10 mouse cellular contexts compared by ENCODE assay signal in the genomic region with DNA sequence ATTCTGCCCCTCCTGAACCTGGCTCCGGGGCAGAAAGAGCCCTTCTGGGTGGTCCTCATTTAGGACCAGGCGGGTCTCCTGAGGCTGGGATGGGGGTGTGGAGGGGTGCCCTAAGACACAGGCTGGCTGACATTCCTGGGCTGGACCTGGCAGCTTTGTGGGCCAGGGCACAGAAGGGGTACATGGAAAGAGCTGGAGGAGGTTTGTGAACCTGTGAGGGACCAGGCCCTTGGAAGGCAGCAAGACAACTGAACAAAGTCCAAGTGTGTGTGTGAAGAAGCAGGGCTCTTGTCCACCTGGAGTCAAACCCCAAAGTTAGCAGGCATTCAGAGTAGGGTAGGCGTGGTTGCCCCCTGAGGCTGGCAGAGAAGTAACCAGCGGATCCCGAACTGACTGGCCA. TPM values are rescaled to one million over a fixed set of nuclear protein-coding genes. Genes with fewer than 3 reads are reported as not detected.
A peak's percentile ranks its signal among the peaks of the same experiment; 100 is the strongest.
DNase-seq lines count a peak whose midpoint lies in the region; ATAC-seq and TF ChIP-seq lines count a peak whose summit lies in the region.
"Had no signal": no experiment of that assay in that cellular context is flagged by ENCODE, and none has a peak within 500 bp of the region (broad histone marks: within the 10 kb centered on the region; RNA-seq: fewer than 3 reads in every experiment).

No protein-coding gene starts in this region.

- DNase-seq in kidney, postnatal 10 days: no peak
- DNase-seq in intestine, embryonic 14.5 days (ENCODE audit: low spot score): no peak
- no peak for DNase-seq in gastrocnemius, postnatal 4 days (ENCODE audit: low spot score in 2 of 2)
- no peak for DNase-seq in left cerebral cortex, adult 8-10 months (ENCODE audit: low spot score in 2 of 2)
- DNase-seq: cerebellum, adult 9-10 months had no signal

- H3K9ac ChIP-seq in kidney, embryonic 16.5 days (replicated peaks; ENCODE audit: low read length): peak overlapping the region; percentile 87
- H3K9ac ChIP-seq in intestine, embryonic 14.5 days (ENCODE audit: low read length): peak overlapping the region; percentile 86
- H3K9ac ChIP-seq in neural tube, embryonic 13.5 days: peak overlapping the region; percentile 97

- peak overlapping the region; percentile 66 for H3K4me3 ChIP-seq in kidney, embryonic 16.5 days (ENCODE audit: low read length)
- H3K4me3 ChIP-seq in embryonic fibroblast, embryonic 13.5 days (ENCODE audit: insufficient read depth, low read length): peak overlapping the region; percentile 68
- peak overlapping the region; percentile 71 for H3K4me3 ChIP-seq in intestine, embryonic 14.5 days (ENCODE audit: low read depth, low read length)
- H3K4me3 ChIP-seq in neural tube, embryonic 13.5 days: peak overlapping the region; percentile 71

- peaks cover 6% of the 10 kb centered on the region; the same call in 1 of the 2 replicates for H3K27me3 ChIP-seq in kidney, embryonic 16.5 days (ENCODE audit: insufficient read depth, low read length)
- peaks cover 7% of the 10 kb centered on the region; the same call in 1 of the 2 replicates for H3K27me3 ChIP-seq in intestine, embryonic 14.5 days (replicated peaks; ENCODE audit: control insufficient read depth, insufficient read depth, low read length)
- no peaks in the 10 kb centered on the region for H3K27me3 ChIP-seq in neural tube, embryonic 13.5 days

- ATAC-seq in kidney, embryonic 16.5 days (ENCODE audit: low FRiP score, low TSS enrichment): 0 out of 2 replicates have a peak, but pooled peaks have one; percentile 1
- 0 out of 2 replicates have a peak, but pooled peaks have one; percentile 9 for ATAC-seq in intestine, embryonic 14.5 days (replicated peaks; ENCODE audit: low FRiP score, low TSS enrichment, low read depth)
- peak; percentile 29 for ATAC-seq in neural tube, embryonic 13.5 days (ENCODE audit: low read depth)
- ATAC-seq in monocyte, adult 5-6 weeks (replicated peaks; ENCODE audit: insufficient number of reproducible peaks, low FRiP score, low TSS enrichment, poor library complexity, severe bottlenecking): no peak
- ATAC-seq: Patski had no signal

- 36% methylated on average over 5 of the region's 5 CpGs for WGBS in kidney, embryonic 16.5 days
- 33% methylated on average over 5 of the region's 5 CpGs for WGBS in intestine, embryonic 14.5 days
- 24% methylated on average over 5 of the region's 5 CpGs for WGBS in neural tube, embryonic 13.5 days

- peaks cover 7% of the 10 kb centered on the region for H3K4me1 ChIP-seq in kidney, embryonic 16.5 days (ENCODE audit: insufficient read depth, low read length)
- H3K4me1 ChIP-seq in embryonic fibroblast, embryonic 13.5 days (ENCODE audit: control insufficient read depth, insufficient read depth, low read length): no peaks in the 10 kb centered on the region
- H3K4me1 ChIP-seq in intestine, embryonic 14.5 days (replicated peaks; ENCODE audit: control insufficient read depth, insufficient read depth, low read length): peaks cover 21% of the 10 kb centered on the region
- H3K4me1 ChIP-seq in neural tube, embryonic 13.5 days (replicated peaks): peaks cover 44% of the 10 kb centered on the region

- H3K36me3 ChIP-seq in kidney, embryonic 16.5 days (ENCODE audit: insufficient read depth, low read length): no peaks in the 10 kb centered on the region
- H3K36me3 ChIP-seq in intestine, embryonic 14.5 days (ENCODE audit: control insufficient read depth, insufficient read depth, low read length): no peaks in the 10 kb centered on the region
- no peaks in the 10 kb centered on the region for H3K36me3 ChIP-seq in neural tube, embryonic 13.5 days

- no peaks in the 10 kb centered on the region for H3K9me3 ChIP-seq in kidney, embryonic 16.5 days (ENCODE audit: low read length)
- H3K9me3 ChIP-seq in intestine, embryonic 14.5 days (ENCODE audit: control insufficient read depth, low read length): no peaks in the 10 kb centered on the region
- no peaks in the 10 kb centered on the region for H3K9me3 ChIP-seq in neural tube, embryonic 13.5 days

- H3K27ac ChIP-seq in kidney, embryonic 16.5 days (ENCODE audit: low read length): peak overlapping the region; percentile 94
- H3K27ac ChIP-seq in embryonic fibroblast, embryonic 13.5 days (ENCODE audit: insufficient read depth, low read length): no peak overlapping the region
- H3K27ac ChIP-seq in intestine, embryonic 14.5 days (ENCODE audit: low read depth): peak overlapping the region; percentile 94
- peak overlapping the region; percentile 98 for H3K27ac ChIP-seq in neural tube, embryonic 13.5 days (replicated peaks)

- no peak for TF ChIP-seq POLR2A in embryonic fibroblast, embryonic 13.5 days (IDR thresholded peaks at IDR 0.05; ENCODE audit: low read depth, low read length)

- H3K4me2 ChIP-seq in kidney, embryonic 16.5 days (replicated peaks; ENCODE audit: low read depth, low read length): peak overlapping the region; percentile 91
- peak overlapping the region; percentile 78 for H3K4me2 ChIP-seq in intestine, embryonic 14.5 days (ENCODE audit: low read length)
- peak overlapping the region; percentile 73 for H3K4me2 ChIP-seq in neural tube, embryonic 13.5 days

- no peak for TF ChIP-seq CTCF in embryonic fibroblast, embryonic 13.5 days (IDR thresholded peaks at IDR 0.05; ENCODE audit: borderline replicate concordance, insufficient read depth, low read length)

RNA-seq across cellular contexts. Expression of a gene that starts 1.3 kb away (rescaled TPM):
- 28.0 and 31.3 TPM in 2 replicates for polyA plus RNA-seq in kidney, embryonic 16.5 days (2015; fragmentation: Nextera tagmentation; extraction: Ambion mirVana)
- 32.3 and 61.2 TPM in 2 replicates for polyA plus RNA-seq in embryonic fibroblast, embryonic 13.5 days (2011; ENCODE audit: insufficient read length, low read depth, missing spikeins)
- 43.5 and 43.9 TPM in 2 replicates for polyA plus RNA-seq in intestine, embryonic 14.5 days (2014; fragmentation: Nextera tagmentation; extraction: Ambion mirVana)
- polyA plus RNA-seq in neural tube, embryonic 13.5 days (2015; fragmentation: Nextera tagmentation; extraction: Ambion mirVana): 51.5 and 52.0 TPM in 2 replicates
- 10 to 100 TPM; 31.1 to 31.8 TPM for total RNA-seq in gastrocnemius, postnatal 4 days (2021)
- 0.10 to 0.29 TPM in 2 of 3 replicates, not detected in the other for total RNA-seq in monocyte, adult 5-6 weeks (2017)
- total RNA-seq in left cerebral cortex, adult 8-10 months (2022): 10 to 100 TPM; 23.9 to 26.1 (median 25.0) TPM

RNA-seq across cellular contexts. Expression of a gene that starts 16.6 kb away (rescaled TPM):
- not detected in 2 replicates for polyA plus RNA-seq in kidney, embryonic 16.5 days (2015; fragmentation: Nextera tagmentation; extraction: Ambion mirVana)
- polyA plus RNA-seq in embryonic fibroblast, embryonic 13.5 days (2011; ENCODE audit: insufficient read length, low read depth, missing spikeins): not detected in 2 replicates
- polyA plus RNA-seq in intestine, embryonic 14.5 days (2014; fragmentation: Nextera tagmentation; extraction: Ambion mirVana): not detected in 2 replicates
- polyA plus RNA-seq in neural tube, embryonic 13.5 days (2015; fragmentation: Nextera tagmentation; extraction: Ambion mirVana): not detected in 2 replicates
- not detected for total RNA-seq in gastrocnemius, postnatal 4 days (2021)
- not detected in 3 replicates for total RNA-seq in monocyte, adult 5-6 weeks (2017)
- not detected for total RNA-seq in left cerebral cortex, adult 8-10 months (2022)
- polyA plus RNA-seq: Patski had no signal
